Mouse (Mus musculus) urinary bladder, postnatal 36 days (tissue): ENCODE measurements at regions not wholly inside any gene's neighbourhood (a gene's known extent, or its start where the extent isn't known, plus 50 kb on each side); places are given as distances from the start of the nearest gene placed in this dataset.

Experiments used
- DNase-seq, 2 experiments: peaks; one replicate each; pipeline ENCODE4 v3.0.0; 2022; ENCODE audit warnings: low spot score in 2 of 2, mixed read lengths in 1 of 2

GRCm38 (mm10) chr3:107826241-107826760 lies 50.7 kb upstream of the Eps8l3 start:
- DNase-seq = peak in 1 of 2 experiments; percentile 15

GRCm38 (mm10) chr3:107825468-107825867 lies 51.6 kb upstream of the Eps8l3 start:
- peak in 1 of 2 experiments; percentile 14 for DNase-seq

- no peak for DNase-seq
These were observed 52.7 kb upstream of the Eps8l3 start for GRCm38 (mm10) chr3:107824378-107824777.

GRCm38 (mm10) chr3:107823655-107824266 lies 53.3 kb upstream of the Eps8l3 start:
- no peak for DNase-seq

- DNase-seq = no peak
These were observed 53.9 kb upstream of the Eps8l3 start for GRCm38 (mm10) chr3:107823177-107823576.

GRCm38 (mm10) chr3:107822499-107822898 lies 54.5 kb upstream of the Eps8l3 start:
- DNase-seq = no peak

GRCm38 (mm10) chr3:107821952-107822351 lies 55.1 kb upstream of the Eps8l3 start:
- DNase-seq = no peak

- DNase-seq = no peak
These were observed 57.4 kb upstream of the Eps8l3 start for GRCm38 (mm10) chr3:107819622-107820021.

- no peak for DNase-seq
These were observed 58.2 kb upstream of the Eps8l3 start for GRCm38 (mm10) chr3:107818616-107819495.

- DNase-seq = no peak
These were observed 55.8 kb upstream of the Csf1 start for GRCm38 (mm10) chr3:107816031-107816430.

- DNase-seq = no peak
These were observed 54.0 kb upstream of the Csf1 start for GRCm38 (mm10) chr3:107814280-107814679.

- DNase-seq = no peak
These were observed 52.6 kb upstream of the Csf1 start for GRCm38 (mm10) chr3:107812885-107813284.

- DNase-seq = no peak
These were observed 52.1 kb upstream of the Csf1 start for GRCm38 (mm10) chr3:107812341-107812740.

- DNase-seq = no peak
These were observed 50.3 kb upstream of the Csf1 start for GRCm38 (mm10) chr3:107810452-107811050.
